Mouse (Mus musculus) erythroblast, embryonic 14.5 days (primary cell): ENCODE measurements around the gene Psmd9. TPM values are rescaled to one million over a fixed set of nuclear protein-coding genes. Genes with fewer than 3 reads are reported as not detected.

Source experiments
- H3K27me3 ChIP-seq: 2 replicates; pipeline ENCODE4 v1.6.1; 2012; ENCODE audit warnings: inconsistent platforms; ENCODE audit not compliant: control insufficient read depth
- H3K36me3 ChIP-seq: 2 replicates; pipeline ENCODE4 v1.6.1; 2012; ENCODE audit warnings: mild to moderate bottlenecking, inconsistent platforms; ENCODE audit not compliant: control insufficient read depth
- H3K4me1 ChIP-seq: 2 replicates; pipeline ENCODE4 v1.6.1; 2012; ENCODE audit warnings: inconsistent platforms; ENCODE audit not compliant: control insufficient read depth
- H3K4me3 ChIP-seq: replicated peaks from 2 replicates; pipeline ENCODE3; 2012; ENCODE audit warnings: moderate library complexity, mild to moderate bottlenecking, inconsistent platforms
- H3K9me3 ChIP-seq: 2 replicates; pipeline ENCODE4 v1.6.1; 2012; ENCODE audit warnings: low read length, inconsistent platforms, mixed read lengths; ENCODE audit not compliant: control insufficient read depth
- GATA1 ChIP-seq: IDR thresholded peaks from 2 replicates; pipeline ENCODE4 v1.6.1; 2012; ENCODE audit warnings: low read length, inconsistent platforms, mixed read lengths
- TAL1 ChIP-seq: IDR thresholded peaks from 3 replicates; pipeline ENCODE4 v1.6.1; 2012; ENCODE audit warnings: low read length, inconsistent platforms, mixed read lengths
- polyA plus RNA-seq: library from polyadenylated mRNA; stranded (reverse); fragments of >175 nt; gene quantifications from 2 replicates; pipeline ENCODE4 v1.2.3, GENCODE M21; 2012

The Psmd9 gene
- 27.7 and 28.4 TPM in 2 replicates for polyA plus RNA-seq

GRCm38 (mm10) chr5:123169284-123169683 is at the start of gene Psmd9:
Psmd9 (plus strand) TSS chr5:123169413.
- TF ChIP-seq TAL1, result no peak
- H3K9me3 ChIP-seq, result no peaks in the 10 kb centered on the region
- H3K4me3 ChIP-seq, result no peak within 1 kb of the TSS

GRCm38 (mm10) chr5:123120624-123121215 is 48.5 kb upstream of the Psmd9 start:
- H3K27me3 ChIP-seq, result no peaks in the 10 kb centered on the region
- H3K4me1 ChIP-seq, result peaks cover 40% of the 10 kb centered on the region
- H3K9me3 ChIP-seq, result peaks cover 2% of the 10 kb centered on the region; the same call in 1 of the 2 replicates
- H3K36me3 ChIP-seq, result peaks cover 66% of the 10 kb centered on the region
- no peak overlapping the region for H3K4me3 ChIP-seq
- TF ChIP-seq GATA1 (no peak), TAL1 (no peak)

More at GRCm38 (mm10) chr5:123169284-123169683, at the start of gene Psmd9:
- Histone ChIP-seq H3K36me3 (peaks cover 44% of the 10 kb centered on the region), H3K4me1 (peaks cover 35% of the 10 kb centered on the region), H3K27me3 (no peaks in the 10 kb centered on the region)

GRCm38 (mm10) chr5:123122181-123122580 is 47.0 kb upstream of the Psmd9 start:
- H3K9me3 ChIP-seq, result peaks cover 2% of the 10 kb centered on the region; the same call in 1 of the 2 replicates
- H3K4me3 ChIP-seq, result no peak overlapping the region
- peaks cover 47% of the 10 kb centered on the region for H3K4me1 ChIP-seq
- no peaks in the 10 kb centered on the region for H3K27me3 ChIP-seq
- TF ChIP-seq TAL1, result no peak
- no peak for TF ChIP-seq GATA1
- H3K36me3 ChIP-seq, result peaks cover 52% of the 10 kb centered on the region

- Histone ChIP-seq H3K36me3 (peaks cover 26% of the 10 kb centered on the region), H3K27me3 (peaks cover 12% of the 10 kb centered on the region), H3K4me3 (no peak overlapping the region), H3K9me3 (peaks cover 2% of the 10 kb centered on the region; the same call in 1 of the 2 replicates), H3K4me1 (peaks cover 56% of the 10 kb centered on the region)
- TF ChIP-seq TAL1, result no peak
- no peak for TF ChIP-seq GATA1
Measured at GRCm38 (mm10) chr5:123125105-123125504, 44.1 kb upstream of the Psmd9 start.

- H3K27me3 ChIP-seq, result peaks cover 15% of the 10 kb centered on the region
- TF ChIP-seq TAL1 (no peak), GATA1 (no peak)
- peaks cover 21% of the 10 kb centered on the region for H3K36me3 ChIP-seq
- H3K9me3 ChIP-seq, result peaks cover 2% of the 10 kb centered on the region; the same call in 1 of the 2 replicates
- no peak overlapping the region for H3K4me3 ChIP-seq
- H3K4me1 ChIP-seq, result peaks cover 54% of the 10 kb centered on the region
Measured at GRCm38 (mm10) chr5:123125638-123126406, 43.4 kb upstream of the Psmd9 start.

- peaks cover 62% of the 10 kb centered on the region for H3K4me1 ChIP-seq
- peaks cover 15% of the 10 kb centered on the region for H3K27me3 ChIP-seq
- TF ChIP-seq TAL1 (no peak), GATA1 (no peak)
- H3K9me3 ChIP-seq, result peaks cover 2% of the 10 kb centered on the region; the same call in 1 of the 2 replicates
- peaks cover 17% of the 10 kb centered on the region for H3K36me3 ChIP-seq
- H3K4me3 ChIP-seq, result no peak overlapping the region
Measured at GRCm38 (mm10) chr5:123127031-123127430, 42.2 kb upstream of the Psmd9 start.

GRCm38 (mm10) chr5:123128426-123129169 is 40.6 kb upstream of the Psmd9 start:
- H3K4me3 ChIP-seq, result no peak overlapping the region
- peaks cover 73% of the 10 kb centered on the region for H3K4me1 ChIP-seq
- H3K9me3 ChIP-seq, result no peaks in the 10 kb centered on the region
- H3K27me3 ChIP-seq, result peaks cover 15% of the 10 kb centered on the region
- peaks cover 15% of the 10 kb centered on the region for H3K36me3 ChIP-seq
- TF ChIP-seq GATA1 (no peak), TAL1 (no peak)

- H3K4me1 ChIP-seq, result peaks cover 78% of the 10 kb centered on the region
- no peak overlapping the region for H3K4me3 ChIP-seq
- H3K27me3 ChIP-seq, result peaks cover 15% of the 10 kb centered on the region
- no peaks in the 10 kb centered on the region for H3K9me3 ChIP-seq
- no peak for TF ChIP-seq GATA1
- TF ChIP-seq TAL1, result no peak
- H3K36me3 ChIP-seq, result peaks cover 20% of the 10 kb centered on the region
Measured at GRCm38 (mm10) chr5:123129170-123129757, 39.9 kb upstream of the Psmd9 start.
